Mouse (Mus musculus): Measurements from ENCODE around the gene Olfr1447.

Gene Olfr1447

GRCm38 (mm10) chr19:12903643-12904042, at the start of gene Olfr1447:
Gene Olfr1447 (minus strand): TSS chr19:12903743.
- no peak for DNase-seq

- no peak for DNase-seq
Measured at GRCm38 (mm10) chr19:12949958-12950357, 46.4 kb upstream of the Olfr1447 start, which contains the start of gene Olfr1450. Gene Olfr1450 (plus strand): TSS chr19:12950258.

GRCm38 (mm10) chr19:12930540-12930939, 27.0 kb upstream of the Olfr1447 start, which contains the start of gene Olfr1449:
Gene Olfr1449 (plus strand): TSS chr19:12930840.
- no peak for DNase-seq

- no peak for DNase-seq
Measured at GRCm38 (mm10) chr19:12924319-12924718, 20.8 kb upstream of the Olfr1447 start, which contains the start of gene Olfr1448. Gene Olfr1448 (minus strand): TSS chr19:12924419.

GRCm38 (mm10) chr19:12893424-12893823, 10.1 kb downstream of the Olfr1447 start, which contains the start of gene Olfr1446:
Gene Olfr1446 (minus strand): TSS chr19:12893524.
- no peak for DNase-seq

- DNase-seq: no peak
Measured at GRCm38 (mm10) chr19:12883555-12883954, 20.0 kb downstream of the Olfr1447 start, which contains the start of gene Olfr1445. Gene Olfr1445 (plus strand): TSS chr19:12883855.

GRCm38 (mm10) chr19:12856983-12857382, 46.6 kb downstream of the Olfr1447 start, which contains the start of gene Olfr1444:
Gene Olfr1444 (plus strand): TSS chr19:12857283.
- no peak for DNase-seq

Measured in right cerebral cortex, postnatal 14 days (tissue).